Mouse (Mus musculus) heart, postnatal 0 days (tissue): ENCODE data around the gene Filip1. TPM values are rescaled to one million over a fixed set of nuclear protein-coding genes. Genes with fewer than 3 reads are reported as not detected.

Source experiments
- ATAC-seq: fragments of 200-750 bp; cut with Nextera tagmentation; 2 replicates; pipeline ENCODE4 v1.8.0; 2017; ENCODE audit warnings: low read depth, moderate number of reproducible peaks, moderate library complexity; ENCODE audit not compliant: insufficient read depth
- DNase-seq: peaks from one replicate; pipeline ENCODE4 v3.0.0-alpha.2; 2016; ENCODE audit warnings: low spot score
- H3K27ac ChIP-seq: fragments of 300-500 bp; sonication (generic); 2 replicates; pipeline ENCODE4 v1.5.1; 2014; ENCODE audit warnings: low read depth, mild to moderate bottlenecking
- H3K27me3 ChIP-seq: fragments of 300-500 bp; sonication (generic); 2 replicates; pipeline ENCODE4 v1.6.1; 2014; ENCODE audit warnings: low read length, mixed read lengths; ENCODE audit not compliant: control insufficient read depth, insufficient read depth
- H3K36me3 ChIP-seq: fragments of 300-500 bp; sonication (generic); replicated peaks from 2 replicates; pipeline ENCODE4 v1.6.1; 2014; ENCODE audit warnings: low read length, mixed read lengths; ENCODE audit not compliant: control insufficient read depth, insufficient read depth
- H3K4me1 ChIP-seq: fragments of 300-500 bp; sonication (generic); 2 replicates; pipeline ENCODE4 v1.6.1; 2014; ENCODE audit warnings: antibody characterized with exemption; ENCODE audit not compliant: control insufficient read depth, insufficient read depth
- H3K4me2 ChIP-seq: fragments of 300-500 bp; sonication (generic); 2 replicates; pipeline ENCODE4 v1.6.1; 2014; ENCODE audit warnings: low read depth, mild to moderate bottlenecking, low read length, moderate library complexity
- H3K4me3 ChIP-seq: fragments of 300-500 bp; sonication (generic); 2 replicates; pipeline ENCODE4 v1.5.1; 2014; ENCODE audit warnings: low read depth, low read length
- H3K9ac ChIP-seq: fragments of 300-500 bp; sonication (generic); replicated peaks from 2 replicates; pipeline ENCODE4 v1.6.1; 2014; ENCODE audit warnings: low read depth, low read length, mixed read lengths
- H3K9me3 ChIP-seq: fragments of 300-500 bp; sonication (generic); replicated peaks from 2 replicates; pipeline ENCODE4 v1.6.1; 2016; ENCODE audit warnings: low read length; ENCODE audit not compliant: control insufficient read depth
- CTCF ChIP-seq: IDR thresholded peaks from 2 replicates; pipeline ENCODE4 v1.5.1; 2016; ENCODE audit warnings: antibody characterized with exemption, control low read depth, low read depth
- EP300 ChIP-seq: IDR thresholded peaks from 2 replicates; pipeline ENCODE4 v1.6.1; 2016; ENCODE audit warnings: antibody characterized with exemption, low read depth
- WGBS: fragments of 180-500 bp; shearing (Covaris S2); extraction: QIAGEN DNeasy Blood & Tissue Kit; methylation state at CpG from one replicate; pipeline ENCODE4 v1.1.7; 2014; 5-methylcytosine and 5-hydroxymethylcytosine counted together
- polyA plus RNA-seq: library from polyadenylated mRNA; unstranded; fragments of >200 nt; fragmentation: Nextera tagmentation; extraction: Ambion mirVana; gene quantifications from 2 replicates; pipeline ENCODE4 v1.2.1, GENCODE M21; 2015
- total RNA-seq: library from RNA; depleted of rRNA; stranded (reverse); fragments of >200 nt; gene quantifications from 2 replicates; pipeline ENCODE4 v1.2.3, GENCODE M21; 2014; ENCODE audit warnings: low replicate concordance

Filip1 gene
- total and polyA plus RNA-seq, 2 experiments from 2014 or later = 27.4 to 39.0 TPM

DNA sequence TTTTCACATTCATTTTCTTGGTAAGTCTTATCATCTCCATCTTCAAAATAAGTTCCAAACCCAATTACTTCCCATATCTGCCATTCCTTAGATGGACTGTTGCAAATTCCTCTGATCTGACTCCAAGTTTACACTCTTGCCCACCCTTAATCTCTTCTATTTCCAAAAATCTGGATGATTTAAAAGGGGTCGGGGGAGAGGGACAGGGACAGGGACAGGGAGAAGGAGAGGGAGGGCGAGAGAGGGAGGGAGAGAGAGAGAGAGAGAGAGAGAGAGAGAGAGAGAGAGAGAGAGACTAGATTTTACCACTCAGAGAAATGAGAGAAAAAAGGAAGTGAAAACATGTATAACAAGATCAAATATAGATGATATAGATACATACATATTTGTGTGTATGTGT, 188.8 kb downstream of the Filip1 start:
- DNase-seq (no peak), ATAC-seq (no peak)
- H3K27me3 ChIP-seq = no peaks in the 10 kb centered on the region
- peaks cover 20% of the 10 kb centered on the region for H3K36me3 ChIP-seq
- no peak overlapping the region for H3K27ac ChIP-seq
- 85% methylated on average over 2 of the region's 2 CpGs for WGBS
- H3K4me1 ChIP-seq = peaks cover 4% of the 10 kb centered on the region; the same call in 1 of the 2 replicates
- H3K9me3 ChIP-seq = no peaks in the 10 kb centered on the region
- H3K9ac ChIP-seq = no peak overlapping the region
- no peak overlapping the region for H3K4me3 ChIP-seq
- TF ChIP-seq EP300 (no peak), CTCF (no peak)
- H3K4me2 ChIP-seq = no peak overlapping the region

DNA sequence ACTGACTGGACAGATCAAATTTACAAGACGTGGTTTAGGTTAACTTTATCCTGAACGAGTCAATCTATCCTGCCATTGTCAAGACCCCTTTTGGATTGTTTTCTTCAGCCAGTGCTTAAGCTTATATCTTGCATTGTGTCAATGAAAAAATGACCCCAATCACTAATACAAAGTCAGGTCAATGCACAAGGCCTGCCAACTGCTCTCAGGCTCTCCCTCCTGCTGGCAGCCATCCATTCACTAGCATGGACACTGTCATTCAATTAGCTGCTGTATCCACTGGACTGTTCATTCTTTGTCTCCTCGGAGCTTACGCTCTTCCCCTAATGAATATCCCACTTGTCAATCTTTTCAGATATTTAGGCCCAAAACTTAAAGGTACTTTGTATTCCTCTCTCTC, 189.2 kb downstream of the Filip1 start:
- TF ChIP-seq CTCF (no peak), EP300 (no peak)
- no peak overlapping the region for H3K9ac ChIP-seq
- H3K4me1 ChIP-seq = peaks cover 4% of the 10 kb centered on the region; the same call in 1 of the 2 replicates
- ATAC-seq = no peak
- no peaks in the 10 kb centered on the region for H3K27me3 ChIP-seq
- DNase-seq = no peak
- 74% methylated on average over 4 of the region's 4 CpGs for WGBS
- no peaks in the 10 kb centered on the region for H3K9me3 ChIP-seq
- no peak overlapping the region for H3K4me3 ChIP-seq
- H3K4me2 ChIP-seq = no peak overlapping the region
- H3K36me3 ChIP-seq = peaks cover 24% of the 10 kb centered on the region
- H3K27ac ChIP-seq = no peak overlapping the region

DNA sequence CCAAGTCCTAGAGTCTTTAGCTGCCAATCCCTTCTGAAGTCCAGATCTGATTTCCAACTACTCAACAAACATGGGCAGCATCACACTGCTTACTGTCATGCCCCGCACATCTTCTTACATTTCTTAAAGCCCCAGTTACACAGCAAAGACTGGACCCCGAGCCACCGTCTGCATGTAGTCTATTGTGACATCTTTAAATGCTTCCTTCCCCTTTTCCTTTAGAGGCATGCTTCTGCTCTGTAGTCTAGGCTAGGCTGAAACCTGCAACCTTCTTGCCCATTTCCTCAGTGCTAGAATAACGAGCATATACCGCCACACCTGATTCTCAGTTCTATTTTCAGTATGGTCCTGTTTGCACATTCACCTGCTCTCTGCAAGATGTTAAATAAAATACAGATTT, 196.2 kb downstream of the Filip1 start:
- Histone ChIP-seq H3K36me3 (peaks cover 60% of the 10 kb centered on the region), H3K27ac (no peak overlapping the region), H3K4me3 (no peak overlapping the region), H3K9ac (no peak overlapping the region), H3K4me2 (no peak overlapping the region), H3K27me3 (no peaks in the 10 kb centered on the region), H3K9me3 (no peaks in the 10 kb centered on the region), H3K4me1 (peaks cover 4% of the 10 kb centered on the region; the same call in 1 of the 2 replicates)
- 78% methylated on average over 5 of the region's 5 CpGs for WGBS
- ATAC-seq (no peak), DNase-seq (no peak)
- TF ChIP-seq EP300 (no peak), CTCF (no peak)

DNA sequence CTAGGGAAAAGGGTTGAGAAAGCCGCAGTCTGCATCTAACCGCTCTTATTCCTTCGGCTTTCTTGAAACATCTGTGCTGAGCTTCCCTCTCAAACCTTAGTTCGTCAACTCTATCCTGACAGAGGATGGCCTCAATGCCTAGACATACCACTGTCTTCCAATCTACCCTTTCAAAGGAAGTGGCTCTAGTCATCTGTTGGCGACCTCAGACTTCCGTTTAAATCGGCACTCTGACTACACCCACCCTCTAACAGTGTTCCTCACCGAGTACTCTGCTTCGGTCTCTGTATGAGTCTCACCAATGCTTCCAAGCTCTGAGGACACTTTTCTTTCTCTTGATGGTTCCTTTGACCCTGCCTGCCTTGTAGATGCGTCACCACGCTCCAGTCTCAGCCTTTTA, 196.6 kb downstream of the Filip1 start:
- H3K36me3 ChIP-seq = peaks cover 60% of the 10 kb centered on the region
- ATAC-seq (no peak), DNase-seq (no peak)
- no peaks in the 10 kb centered on the region for H3K27me3 ChIP-seq
- no peak overlapping the region for H3K27ac ChIP-seq
- H3K4me2 ChIP-seq = no peak overlapping the region
- H3K4me3 ChIP-seq = no peak overlapping the region
- H3K9me3 ChIP-seq = no peaks in the 10 kb centered on the region
- TF ChIP-seq EP300 (no peak), CTCF (no peak)
- H3K4me1 ChIP-seq = no peaks in the 10 kb centered on the region
- H3K9ac ChIP-seq = no peak overlapping the region
- 82% methylated on average over 11 of the region's 11 CpGs for WGBS

DNA sequence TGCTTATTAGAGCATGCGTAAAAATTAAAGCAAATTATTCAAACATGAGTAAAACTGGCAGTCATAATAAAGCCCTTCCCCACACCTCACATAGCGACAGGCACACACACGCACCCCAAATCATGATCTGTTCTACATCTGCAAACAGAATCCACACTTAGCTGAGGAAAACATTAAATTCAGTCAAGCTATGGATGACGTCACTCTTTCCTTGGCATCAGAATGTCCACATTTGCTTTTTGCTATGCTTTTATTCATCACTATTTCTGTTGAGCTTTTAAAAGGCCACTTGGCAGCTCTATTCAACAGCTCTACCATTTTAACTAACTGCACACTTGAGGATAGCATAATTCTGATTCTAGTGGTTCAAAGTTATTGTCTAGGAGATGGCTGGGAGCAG, 198.1 kb downstream of the Filip1 start:
- H3K36me3 ChIP-seq = peaks cover 50% of the 10 kb centered on the region
- no peak for ATAC-seq
- no peak overlapping the region for H3K9ac ChIP-seq
- WGBS = 90% methylated on average over 4 of the region's 4 CpGs
- no peak for DNase-seq
- TF ChIP-seq EP300 (no peak), CTCF (no peak)
- no peak overlapping the region for H3K4me2 ChIP-seq
- no peak overlapping the region for H3K4me3 ChIP-seq
- no peaks in the 10 kb centered on the region for H3K9me3 ChIP-seq
- no peaks in the 10 kb centered on the region for H3K27me3 ChIP-seq
- no peak overlapping the region for H3K27ac ChIP-seq
- no peaks in the 10 kb centered on the region for H3K4me1 ChIP-seq
